In the genomic region with DNA sequence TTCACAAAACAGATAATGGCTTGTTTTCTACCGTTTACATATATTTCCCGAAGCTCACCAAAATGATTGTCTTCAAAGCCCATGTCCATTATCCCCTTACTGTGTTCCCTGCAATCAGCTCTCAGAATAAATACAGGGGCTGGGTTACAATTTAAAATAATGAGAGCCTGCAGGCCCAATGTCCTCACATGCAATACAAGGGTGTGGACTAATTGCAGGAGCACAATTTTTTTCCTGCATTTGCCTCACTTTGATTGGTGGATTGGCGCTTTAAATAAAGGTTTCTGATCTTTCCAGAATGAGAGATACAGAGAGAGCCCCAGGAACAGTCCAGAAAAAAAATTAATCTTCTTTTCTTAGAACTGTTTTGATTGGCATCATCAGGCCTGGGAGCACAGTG, we compare ENCODE assay signal across 45 mouse cellular contexts. TPM values are rescaled to one million over a fixed set of nuclear protein-coding genes. Genes with fewer than 3 reads are reported as not detected.
"Had no signal": no experiment of that assay in that cellular context is flagged by ENCODE, and none has a peak within 500 bp of the region (broad histone marks: within the 10 kb centered on the region; RNA-seq: fewer than 3 reads in every experiment).

A gene (plus strand): TSS at position 301 of the 400 bp plus-strand sequence.

- H3K9me3 ChIP-seq: limb, embryonic 10.5 days; limb, embryonic 12.5 days; limb, embryonic 13.5 days; limb, embryonic 15.5 days; liver, embryonic 12.5 days; liver, embryonic 13.5 days; liver, embryonic 15.5 days; lung, embryonic 15.5 days; midbrain, embryonic 10.5 days; midbrain, embryonic 12.5 days; midbrain, embryonic 13.5 days; midbrain, embryonic 15.5 days; neural tube, embryonic 12.5 days had no signal

- H3K36me3 ChIP-seq: limb, embryonic 10.5 days; limb, embryonic 12.5 days; limb, embryonic 13.5 days; limb, embryonic 15.5 days; liver, embryonic 12.5 days; liver, embryonic 13.5 days; liver, embryonic 15.5 days; lung, embryonic 15.5 days; midbrain, embryonic 10.5 days; midbrain, embryonic 12.5 days; midbrain, embryonic 13.5 days; midbrain, embryonic 15.5 days; neural tube, embryonic 12.5 days had no signal

- H3K27me3 ChIP-seq: limb, embryonic 12.5 days; limb, embryonic 13.5 days; limb, embryonic 15.5 days; liver, embryonic 12.5 days; liver, embryonic 13.5 days; liver, embryonic 15.5 days; lung, embryonic 15.5 days; megakaryocyte, embryonic 14.5 days; midbrain, embryonic 12.5 days; midbrain, embryonic 13.5 days; midbrain, embryonic 15.5 days; neural tube, embryonic 12.5 days had no signal

- H3K27ac ChIP-seq: limb, embryonic 10.5 days; limb, embryonic 12.5 days; limb, embryonic 13.5 days; limb, embryonic 15.5 days; liver, embryonic 12.5 days; liver, embryonic 13.5 days; liver, embryonic 14.5 days; liver, embryonic 15.5 days; lung, embryonic 15.5 days; macrophage; midbrain, embryonic 10.5 days; midbrain, embryonic 12.5 days; midbrain, embryonic 13.5 days; midbrain, embryonic 15.5 days; neural tube, embryonic 12.5 days had no signal

- H3K4me3 ChIP-seq: limb, embryonic 10.5 days; limb, embryonic 12.5 days; limb, embryonic 13.5 days; limb, embryonic 15.5 days; liver, embryonic 12.5 days; liver, embryonic 13.5 days; liver, embryonic 15.5 days; lung, embryonic 15.5 days; midbrain, embryonic 10.5 days; midbrain, embryonic 12.5 days; midbrain, embryonic 13.5 days; midbrain, embryonic 15.5 days; myocyte; neural tube, embryonic 12.5 days had no signal

- H3K4me2 ChIP-seq: limb, embryonic 12.5 days; limb, embryonic 13.5 days; limb, embryonic 15.5 days; liver, embryonic 11.5 days; liver, embryonic 12.5 days; liver, embryonic 13.5 days; liver, embryonic 15.5 days; lung, embryonic 14.5 days; lung, embryonic 15.5 days; midbrain, embryonic 11.5 days; midbrain, embryonic 12.5 days; midbrain, embryonic 13.5 days; midbrain, embryonic 15.5 days; neural tube, embryonic 12.5 days had no signal

- H3K9ac ChIP-seq: limb, embryonic 12.5 days; limb, embryonic 13.5 days; limb, embryonic 15.5 days; liver, embryonic 12.5 days; liver, embryonic 13.5 days; liver, embryonic 14.5 days; liver, embryonic 15.5 days; liver, postnatal 0 days; lung, embryonic 14.5 days; lung, embryonic 15.5 days; midbrain, embryonic 12.5 days; midbrain, embryonic 13.5 days; midbrain, embryonic 15.5 days; neural tube, embryonic 12.5 days had no signal

- ATAC-seq: liver, embryonic 12.5 days; liver, postnatal 0 days; lung, postnatal 0 days; midbrain, embryonic 13.5 days; midbrain, embryonic 15.5 days; midbrain, embryonic 16.5 days had no signal

- H3K4me1 ChIP-seq: limb, embryonic 10.5 days; limb, embryonic 12.5 days; limb, embryonic 13.5 days; limb, embryonic 15.5 days; liver, embryonic 12.5 days; liver, embryonic 13.5 days; liver, embryonic 15.5 days; lung, embryonic 15.5 days; megakaryocyte, embryonic 14.5 days; midbrain, embryonic 10.5 days; midbrain, embryonic 12.5 days; midbrain, embryonic 13.5 days; midbrain, embryonic 15.5 days; neural tube, embryonic 12.5 days had no signal

- DNase-seq: left cerebral cortex, postnatal 4 days; liver; liver, embryonic 13.5 days; liver, postnatal 0 days; lung, adult 18-20 months; lung, adult 2 months; lung, embryonic 14.5 days; lung, postnatal 10 days; lung, postnatal 14 days; lung, postnatal 36 days; lung, postnatal 4 days; midbrain, embryonic 14.5 days had no signal

RNA-seq across cellular contexts. Expression of the gene that starts here (rescaled TPM):
- total RNA-seq: left cerebral cortex, postnatal 10 days; left cerebral cortex, postnatal 14 days; left cerebral cortex, postnatal 25 days; left cerebral cortex, postnatal 36 days; left cerebral cortex, postnatal 4 days; liver, adult 2 months; megakaryocyte progenitor cell, adult 5-6 weeks; megakaryocyte, adult 5-6 weeks; megakaryocyte-erythroid progenitor cell, adult 5-6 weeks; midbrain, postnatal 0 days; monocyte, adult 5-6 weeks had no signal
- polyA plus RNA-seq: liver, adult 2 months; liver, embryonic 11.5 days; liver, embryonic 12.5 days; liver, embryonic 13.5 days; liver, embryonic 14.5 days; liver, embryonic 15.5 days; liver, embryonic 16.5 days; liver, postnatal 0 days; lung, adult 2 months; lung, embryonic 14.5 days; lung, embryonic 15.5 days; lung, embryonic 16.5 days; lung, postnatal 0 days; macrophage; midbrain, embryonic 11.5 days; midbrain, embryonic 12.5 days; midbrain, embryonic 13.5 days; midbrain, embryonic 14.5 days; midbrain, embryonic 15.5 days; midbrain, embryonic 16.5 days; myocyte; neural tube, embryonic 11.5 days; neural tube, embryonic 12.5 days had no signal
